Mouse (Mus musculus) left cerebral cortex, postnatal 25 days (tissue): ENCODE measurements around the gene Tnc. TPM values are rescaled to one million over a fixed set of nuclear protein-coding genes. Genes with fewer than 3 reads are reported as not detected.
A peak's percentile ranks its signal among the peaks of the same experiment; 100 is the strongest.

ENCODE experiments used
- DNase-seq, 2 experiments: peaks; one replicate each; pipeline ENCODE4 v3.0.0; 2022; ENCODE audit warnings: low spot score in 2 of 2, mixed read lengths in 1 of 2
- intact Hi-C: fragments of 180-260 bp; cut with DNase I; formaldehyde crosslinking; loops from one replicate; pipeline ENCODE4 v1.15.1; 2025
- total RNA-seq, 2 experiments: library from RNA; stranded (reverse); gene quantifications; 2 replicates each; pipeline ENCODE4 v1.2.3; 2021

Tnc gene
- total RNA-seq, 2 experiments from 2014 or later = 2.6 to 3.8 TPM

- intact Hi-C loops = no loop called here
- DNase-seq = no peak
Measured at GRCm38 (mm10) chr4:64033191-64033590, 13.6 kb downstream of the Tnc start.

GRCm38 (mm10) chr4:64029486-64029885 lies 17.3 kb downstream of the Tnc start:
- intact Hi-C loops = no loop called here
- no peak for DNase-seq

DNA sequence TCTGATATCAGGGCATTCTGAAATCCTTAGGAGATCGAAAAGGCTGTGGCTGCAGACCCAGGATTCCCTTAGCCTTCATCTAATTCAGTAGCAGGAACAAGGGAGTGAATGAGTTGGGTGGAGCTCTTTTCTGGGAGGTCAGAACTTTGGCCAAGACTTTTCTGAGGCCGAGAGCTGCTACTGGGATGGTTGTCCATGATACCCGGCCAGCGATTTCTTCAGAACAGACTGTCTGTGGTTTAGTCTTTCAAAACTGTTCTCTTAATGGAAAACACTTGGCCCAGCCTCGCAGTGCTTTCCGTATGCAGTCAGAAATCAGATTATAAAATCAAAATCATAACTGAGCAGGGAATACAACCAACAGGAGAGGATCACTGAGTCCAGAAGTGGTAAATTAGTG lies 21.2 kb downstream of the Tnc start:
- intact Hi-C loops = no loop called here
- DNase-seq = no peak

- intact Hi-C loops = no loop called here
- no peak for DNase-seq
Measured at GRCm38 (mm10) chr4:64024041-64024779, 22.6 kb downstream of the Tnc start.

- intact Hi-C loops = no loop called here
- no peak for DNase-seq
Measured at GRCm38 (mm10) chr4:64020930-64021589, 25.8 kb downstream of the Tnc start.

GRCm38 (mm10) chr4:64020151-64020550 lies 26.7 kb downstream of the Tnc start:
- DNase-seq = no peak
- intact Hi-C loops = no loop called here

DNA sequence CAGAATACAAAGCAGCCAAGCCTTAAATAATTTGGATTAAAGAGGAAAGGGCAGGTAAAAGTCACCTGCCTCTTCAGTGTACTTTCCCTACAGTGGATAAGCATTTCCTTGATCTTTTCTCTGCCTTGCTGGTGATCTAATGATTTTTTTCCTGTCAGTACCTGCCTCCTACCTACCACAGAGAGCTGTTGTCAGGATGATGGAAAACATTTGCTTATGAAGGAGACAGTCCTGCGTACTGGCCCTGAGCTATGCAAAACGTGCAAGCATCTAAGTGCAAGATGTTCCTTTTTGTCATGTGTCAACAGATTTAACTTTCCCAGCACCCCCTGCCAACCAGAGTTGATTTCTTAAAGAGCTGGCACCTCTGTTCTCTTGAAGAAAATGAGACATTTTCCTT lies 35.5 kb downstream of the Tnc start:
- no peak for DNase-seq
- intact Hi-C loops = no loop called here

GRCm38 (mm10) chr4:64009936-64010335 lies 36.9 kb downstream of the Tnc start:
- intact Hi-C loops = no loop called here
- no peak for DNase-seq

- no peak for DNase-seq
- intact Hi-C loops = no loop called here
Measured at GRCm38 (mm10) chr4:64005198-64005597, 41.6 kb downstream of the Tnc start.

- DNase-seq = no peak
- intact Hi-C loops = no loop called here
Measured at GRCm38 (mm10) chr4:64003677-64004076, 43.1 kb downstream of the Tnc start.

DNA sequence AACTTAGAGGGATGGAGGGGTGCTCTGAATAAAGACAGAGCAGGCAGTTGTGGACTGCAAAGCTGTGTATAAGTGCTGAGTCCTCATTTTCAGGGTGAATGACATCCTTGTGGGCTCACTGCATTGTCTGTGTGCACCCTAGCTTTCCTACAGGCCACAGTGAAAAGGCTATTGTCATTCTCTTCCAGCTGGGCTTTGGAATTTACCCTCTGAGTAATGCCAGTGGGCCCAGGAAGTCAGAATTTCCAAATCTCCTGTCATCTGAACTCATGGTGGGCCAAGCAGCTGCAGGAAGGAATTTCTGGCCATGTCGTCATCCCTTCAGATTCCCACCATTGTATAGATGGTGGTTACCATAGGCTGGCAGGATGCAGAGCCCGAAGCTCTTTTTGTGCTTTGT lies 44.6 kb downstream of the Tnc start:
- no peak for DNase-seq

GRCm38 (mm10) chr4:64000788-64001187 lies 46.0 kb downstream of the Tnc start:
- intact Hi-C loops = no loop called here
- DNase-seq = no peak

More for the DNA sequence above, 44.6 kb downstream of the Tnc start:
- intact Hi-C loops = no loop called here

DNA sequence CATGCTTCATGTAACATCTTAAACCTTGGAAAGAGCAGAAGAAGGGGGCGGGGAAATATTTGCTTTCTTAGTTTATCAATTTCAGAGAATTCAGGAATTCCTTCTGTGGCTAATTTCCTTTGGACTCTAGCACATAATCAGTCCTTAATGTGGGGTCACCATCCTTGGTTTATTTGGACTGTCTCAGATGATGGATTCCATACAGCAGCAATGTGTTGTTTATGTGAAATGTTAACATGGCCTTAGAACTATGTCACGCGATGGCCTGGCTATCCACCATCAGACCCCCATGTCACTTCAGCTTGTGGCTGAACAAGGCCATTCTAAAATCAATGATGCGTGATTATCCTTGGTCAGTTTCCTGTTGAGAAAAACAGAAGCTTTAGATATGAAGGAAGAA lies 46.5 kb downstream of the Tnc start:
- DNase-seq = no peak
- intact Hi-C loops = no loop called here

DNA sequence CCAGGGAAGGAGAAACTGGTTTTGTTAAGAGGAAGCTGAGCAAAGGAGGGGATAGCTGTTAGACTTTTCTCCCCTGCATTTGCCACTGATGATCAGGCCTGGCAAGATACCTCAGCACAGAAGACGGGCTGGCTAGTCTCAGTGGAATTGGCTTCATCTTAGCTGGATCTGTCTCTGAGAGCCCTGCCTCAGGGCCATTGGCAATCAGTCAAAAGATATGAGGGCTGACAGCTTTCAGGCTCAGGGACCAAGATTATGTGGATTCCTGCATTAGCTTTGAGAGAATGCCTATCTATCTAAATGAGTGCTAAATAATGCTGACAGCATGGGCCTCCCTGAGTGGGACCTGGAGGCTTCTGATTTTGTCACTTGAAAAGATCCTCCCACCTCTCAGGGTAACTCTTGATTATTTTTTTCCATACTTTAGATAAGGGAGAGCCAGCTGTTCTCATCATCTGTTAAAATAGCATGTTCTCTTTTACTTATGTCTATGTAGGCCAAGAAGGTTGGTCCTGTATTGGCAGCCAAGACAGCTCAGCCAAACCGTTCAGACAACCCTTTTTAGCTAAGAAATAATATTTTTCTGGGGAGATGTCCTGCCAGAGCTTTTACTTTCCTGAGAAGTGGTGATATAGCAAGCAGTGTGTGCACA lies 53.2 kb downstream of the Tnc start:
- DNase-seq = no peak
- intact Hi-C loops = no loop called here

DNA sequence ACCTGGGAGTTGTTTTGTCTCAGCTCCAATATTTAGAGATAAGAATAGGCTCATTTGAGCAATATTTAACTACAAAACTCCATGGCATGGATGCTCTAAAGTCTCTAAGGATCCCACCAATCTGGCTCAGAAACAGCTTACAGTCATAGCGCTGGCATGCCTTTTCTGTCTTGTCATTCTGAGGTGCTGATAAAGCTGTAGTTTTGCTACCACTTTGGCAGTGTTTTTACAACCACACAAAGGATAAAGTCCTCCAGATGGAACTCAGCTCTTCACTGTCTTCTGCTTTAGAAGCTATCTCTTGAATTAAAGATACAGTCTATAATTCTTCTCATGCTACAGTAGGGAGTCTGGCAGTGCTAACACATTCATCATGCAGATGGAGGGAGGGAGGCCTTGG lies 56.6 kb downstream of the Tnc start:
- intact Hi-C loops = no loop called here
- DNase-seq = peak in 1 of 2 experiments; percentile 59

GRCm38 (mm10) chr4:63988090-63988489 lies 58.7 kb downstream of the Tnc start:
- DNase-seq = no peak
- intact Hi-C loops = no loop called here

DNA sequence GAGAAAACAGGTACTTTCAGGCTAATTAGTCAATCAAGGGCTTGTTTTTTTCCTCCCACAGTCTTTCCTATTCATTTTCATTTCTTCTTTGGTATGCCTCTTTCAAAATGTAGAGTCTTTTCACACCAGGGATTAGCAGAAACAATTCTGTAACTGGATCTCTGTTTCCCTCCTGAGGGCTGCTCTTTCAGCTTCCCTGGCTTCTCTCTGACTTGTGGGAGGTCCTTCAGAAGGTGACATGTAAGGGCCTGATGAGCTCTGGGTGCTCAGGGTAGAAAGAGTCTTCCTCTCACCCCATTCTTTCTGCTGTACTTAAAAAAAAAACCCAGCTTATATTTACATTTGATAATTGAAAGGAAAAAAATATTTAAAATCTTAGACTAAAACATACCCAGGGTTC lies 60.2 kb downstream of the Tnc start:
- intact Hi-C loops = no loop called here
- DNase-seq = no peak

DNA sequence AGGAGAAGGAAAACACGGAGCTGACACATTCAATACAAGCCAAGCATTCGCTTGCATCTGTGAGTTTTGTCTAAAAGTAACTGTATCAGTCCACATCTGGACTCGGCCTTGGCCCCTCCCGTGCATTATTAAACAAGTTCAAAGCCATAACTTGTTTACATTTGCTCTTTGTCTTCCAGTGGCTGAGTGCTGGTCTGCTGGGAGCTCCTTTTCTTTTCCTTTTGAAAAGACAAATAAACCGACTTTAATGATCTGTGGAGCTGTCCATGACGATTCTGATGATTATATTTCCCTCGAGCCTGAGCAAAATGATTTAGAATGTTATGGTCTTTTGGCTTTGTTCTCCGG lies 63.7 kb downstream of the Tnc start:
- DNase-seq = no peak
- intact Hi-C loops = no loop called here

DNA sequence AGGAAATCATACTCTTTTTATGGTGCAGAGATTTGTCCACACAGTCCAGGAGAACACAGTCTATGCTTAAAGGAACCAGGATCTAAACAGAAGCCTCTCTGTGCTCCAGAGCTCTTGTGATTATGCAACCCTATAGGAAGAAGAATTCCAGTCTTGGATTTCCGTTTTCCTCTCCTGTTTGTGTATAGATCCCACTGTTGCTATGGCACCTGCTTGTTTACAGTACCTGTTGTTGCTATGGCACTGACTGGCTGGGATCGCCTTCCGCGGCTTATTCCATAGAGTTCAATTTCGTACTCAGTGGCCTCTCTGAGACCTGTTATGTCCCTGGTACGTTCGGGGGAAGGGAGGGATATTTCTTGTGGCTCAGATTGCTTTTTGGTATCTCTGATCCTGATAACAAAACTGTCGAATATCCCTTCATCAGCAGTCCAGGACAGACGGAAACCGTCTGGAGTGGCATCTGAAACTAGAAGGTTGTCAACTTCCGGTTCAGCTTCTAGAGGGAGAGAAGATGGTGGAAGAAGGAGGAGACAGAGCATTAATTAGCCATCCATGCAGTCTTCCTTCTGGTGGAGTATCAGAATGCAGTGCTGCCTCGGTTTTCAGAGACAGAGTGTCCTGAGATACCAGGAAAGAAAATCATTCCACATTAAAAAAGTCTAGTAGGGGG lies 64.3 kb downstream of the Tnc start:
- intact Hi-C loops = no loop called here
- no peak for DNase-seq

- DNase-seq = no peak
- intact Hi-C loops = no loop called here
Measured at GRCm38 (mm10) chr4:63980211-63980794, 66.5 kb downstream of the Tnc start.
